Mouse (Mus musculus) embryonic facial prominence, embryonic 14.5 days (tissue): ENCODE results near the gene Cfd. TPM values are rescaled to one million over a fixed set of nuclear protein-coding genes. Genes with fewer than 3 reads are reported as not detected.

Source experiments
- ATAC-seq: fragments of 200-750 bp; cut with Nextera tagmentation; 2 replicates; pipeline ENCODE4 v1.8.0; 2017; ENCODE audit warnings: low read depth, moderate number of reproducible peaks, moderate TSS enrichment
- DNase-seq: peaks from one replicate; pipeline ENCODE4 v3.0.0-alpha.2; 2015; ENCODE audit warnings: low spot score
- H3K27ac ChIP-seq: fragments of 300-500 bp; sonication (generic); replicated peaks from 2 replicates; pipeline ENCODE4 v1.5.1; 2014; ENCODE audit warnings: low read depth, mild to moderate bottlenecking, low read length, moderate library complexity
- H3K27me3 ChIP-seq: fragments of 300-500 bp; sonication (generic); replicated peaks from 2 replicates; pipeline ENCODE4 v1.6.1; 2014; ENCODE audit warnings: low read length; ENCODE audit not compliant: control insufficient read depth, insufficient read depth
- H3K36me3 ChIP-seq: fragments of 300-500 bp; sonication (generic); 2 replicates; pipeline ENCODE4 v1.6.1; 2014; ENCODE audit warnings: low read length, mixed read lengths; ENCODE audit not compliant: control insufficient read depth, insufficient read depth
- H3K4me1 ChIP-seq: fragments of 300-500 bp; sonication (generic); 2 replicates; pipeline ENCODE4 v1.6.1; 2014; ENCODE audit warnings: antibody characterized with exemption, low read length; ENCODE audit not compliant: control insufficient read depth, insufficient read depth
- H3K4me2 ChIP-seq: fragments of 300-500 bp; sonication (generic); 2 replicates; pipeline ENCODE4 v1.6.1; 2014; ENCODE audit warnings: low read depth, mild to moderate bottlenecking, low read length, moderate library complexity, mixed read lengths
- H3K4me3 ChIP-seq: fragments of 300-500 bp; sonication (generic); 2 replicates; pipeline ENCODE4 v1.5.1; 2014; ENCODE audit warnings: low read depth, mild to moderate bottlenecking, low read length
- H3K9ac ChIP-seq: fragments of 300-500 bp; sonication (generic); 2 replicates; pipeline ENCODE4 v1.6.1; 2014; ENCODE audit warnings: low read depth, mild to moderate bottlenecking, low read length, moderate library complexity, mixed read lengths
- H3K9me3 ChIP-seq: fragments of 300-500 bp; sonication (generic); 2 replicates; pipeline ENCODE4 v1.6.1; 2016; ENCODE audit warnings: low read length; ENCODE audit not compliant: control insufficient read depth
- WGBS: fragments of 180-500 bp; shearing (Covaris S2); extraction: QIAGEN DNeasy Blood & Tissue Kit; methylation state at CpG from one replicate; pipeline ENCODE4 v1.1.7; 2014; 5-methylcytosine and 5-hydroxymethylcytosine counted together
- polyA plus RNA-seq: library from polyadenylated mRNA; unstranded; fragments of >200 nt; fragmentation: Nextera tagmentation; extraction: Ambion mirVana; gene quantifications from 2 replicates; pipeline ENCODE4 v1.2.1, GENCODE M21; 2014

Cfd gene
- polyA plus RNA-seq, 1 experiment from 2014 or later, result not detected

DNA sequence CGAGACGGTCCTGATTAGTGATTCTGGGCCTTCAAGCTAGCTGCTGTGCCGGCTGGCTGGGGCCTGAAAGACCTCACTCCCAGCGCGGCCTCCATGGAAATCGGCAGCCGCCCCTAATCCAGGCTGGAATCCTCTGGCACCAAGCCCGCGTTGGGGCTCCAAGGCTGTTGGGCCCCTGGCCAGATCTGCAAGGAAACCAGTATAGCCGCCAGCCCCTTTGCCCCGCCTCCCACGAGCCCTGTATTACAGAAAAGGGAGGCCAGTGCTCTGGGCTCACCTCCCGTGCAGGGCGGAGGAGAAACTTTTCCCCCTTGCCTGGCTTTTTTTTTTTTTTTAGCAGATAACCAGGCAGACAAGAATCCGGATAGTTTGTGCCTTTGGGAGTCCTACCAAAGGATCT lies 37.3 kb upstream of the Cfd start:
- H3K36me3 ChIP-seq, result peaks cover 23% of the 10 kb centered on the region
- ATAC-seq (peak; percentile 68), DNase-seq (peak; percentile 98)
- H3K27me3 ChIP-seq, result no peaks in the 10 kb centered on the region
- H3K27ac ChIP-seq, result peak overlapping the region; percentile 100
- peak overlapping the region; percentile 99 for H3K4me2 ChIP-seq
- no peaks in the 10 kb centered on the region for H3K9me3 ChIP-seq
- 2% methylated on average over 15 of the region's 15 CpGs for WGBS
- H3K9ac ChIP-seq, result peak overlapping the region; percentile 78
- H3K4me1 ChIP-seq, result peaks cover 44% of the 10 kb centered on the region
- H3K4me3 ChIP-seq, result peak overlapping the region; percentile 96

DNA sequence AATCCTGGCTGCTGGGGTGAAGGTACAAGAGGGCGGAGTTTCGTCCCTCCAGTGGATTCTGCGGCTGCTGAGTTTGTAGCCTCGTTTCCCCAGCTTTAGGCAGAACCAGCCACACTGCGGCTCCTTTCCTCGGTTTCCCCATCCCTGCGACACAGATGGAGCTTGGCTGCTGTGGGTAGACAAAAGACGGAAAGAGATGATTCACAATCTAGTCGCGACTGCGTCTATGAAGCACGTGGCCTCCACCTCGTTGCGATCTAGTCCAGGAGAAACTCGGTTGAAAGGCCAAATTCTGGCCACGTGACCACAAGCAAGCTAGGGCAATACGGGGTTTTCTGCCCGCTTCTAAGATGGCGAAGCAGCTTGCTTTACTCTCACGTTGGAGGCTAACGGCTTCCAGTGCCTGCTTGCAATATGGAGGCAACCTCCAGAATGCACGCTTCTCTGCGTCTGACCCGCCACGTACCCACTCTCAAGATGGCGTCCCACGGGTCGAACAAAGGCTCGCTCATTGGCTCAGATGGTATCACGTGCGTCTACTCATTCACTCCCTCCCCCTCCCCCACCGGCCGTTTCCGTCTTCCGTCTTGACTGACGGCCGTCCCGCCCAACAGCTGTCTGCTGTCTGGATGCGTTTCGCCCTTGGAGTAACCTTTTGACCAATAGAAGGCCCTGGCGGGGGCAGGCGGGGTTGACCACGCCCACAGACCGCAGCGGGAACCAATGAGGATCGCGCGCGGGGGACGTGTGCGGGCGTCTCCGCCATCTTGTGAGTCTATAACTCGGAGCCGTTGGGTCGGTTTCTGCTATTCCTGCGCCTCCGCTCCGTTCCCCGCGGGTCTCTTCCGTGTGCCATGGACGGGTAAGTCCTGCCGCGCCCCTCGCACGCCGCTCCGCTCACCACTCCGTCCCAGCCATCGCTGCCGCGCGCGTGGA lies 36.5 kb upstream of the Cfd start, which contains the start of gene Ptbp1:
Ptbp1 (plus strand) TSS at position 568 of the 936 bp plus-strand sequence.
- Histone ChIP-seq H3K27ac (peak within 1 kb of the TSS; percentile 100), H3K4me1 (peaks cover 48% of the 10 kb centered on the region)
- WGBS, result under 1% methylated on average over 67 of the region's 75 CpGs

DNA sequence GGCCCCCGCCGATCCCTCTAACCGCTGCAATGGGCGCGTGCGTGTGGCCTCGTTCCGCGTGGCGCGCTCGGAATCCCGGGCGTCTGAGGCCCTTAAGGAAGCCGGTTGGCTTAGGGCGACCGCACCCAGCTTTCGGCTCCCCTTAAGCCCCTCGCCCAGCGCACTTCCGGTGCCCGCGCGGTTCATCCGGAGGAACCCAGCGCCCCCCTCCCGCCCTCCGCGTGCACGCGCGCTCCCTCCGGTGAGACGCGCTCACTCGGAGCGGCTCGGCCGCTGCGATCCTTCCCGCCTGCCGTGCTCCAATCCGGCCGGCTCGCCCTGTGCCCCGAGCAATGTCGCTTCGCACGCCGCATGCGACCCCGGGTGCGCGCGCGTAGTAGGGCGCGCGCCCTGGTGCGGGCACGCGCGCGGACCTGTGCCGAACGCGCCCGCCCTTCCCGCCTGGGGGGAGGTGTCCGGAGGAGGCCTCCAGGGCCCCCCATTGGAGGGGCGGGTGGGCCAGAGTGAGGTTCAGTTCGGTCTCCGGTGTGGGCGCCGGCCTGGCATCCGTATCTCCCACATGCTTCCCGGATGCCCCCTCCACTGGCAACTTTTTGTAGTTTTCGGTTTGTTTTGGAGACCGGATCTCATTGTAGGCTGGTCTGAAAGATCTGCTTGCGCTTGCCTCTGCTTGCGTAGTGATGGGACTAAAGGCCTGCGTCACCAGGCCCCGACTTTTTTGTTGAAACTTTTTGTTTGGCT lies 35.7 kb upstream of the Cfd start:
- H3K9me3 ChIP-seq, result no peaks in the 10 kb centered on the region
- peak overlapping the region; percentile 99 for H3K4me2 ChIP-seq
- H3K27me3 ChIP-seq, result no peaks in the 10 kb centered on the region
- peak overlapping the region; percentile 99 for H3K9ac ChIP-seq
- H3K36me3 ChIP-seq, result peaks cover 39% of the 10 kb centered on the region
- DNase-seq, result peak; percentile 87
- ATAC-seq, result peak; percentile 30
- H3K4me1 ChIP-seq, result peaks cover 48% of the 10 kb centered on the region
- H3K27ac ChIP-seq, result peak overlapping the region; percentile 100
- 0% methylated on average over 27 of the region's 83 CpGs for WGBS
- H3K4me3 ChIP-seq, result peak overlapping the region; percentile 96

More for the DNA sequence above, 36.5 kb upstream of the Cfd start, which contains the start of gene Ptbp1:
- H3K36me3 ChIP-seq, result peaks cover 31% of the 10 kb centered on the region
- H3K9ac ChIP-seq, result peak within 1 kb of the TSS; percentile 99
- peak within 1 kb of the TSS; percentile 99 for H3K4me2 ChIP-seq
- H3K27me3 ChIP-seq, result no peaks in the 10 kb centered on the region
- H3K4me3 ChIP-seq, result peak within 1 kb of the TSS; percentile 96
- peak; percentile 100 for DNase-seq
- peak; percentile 90 for ATAC-seq
- H3K9me3 ChIP-seq, result no peaks in the 10 kb centered on the region

DNA sequence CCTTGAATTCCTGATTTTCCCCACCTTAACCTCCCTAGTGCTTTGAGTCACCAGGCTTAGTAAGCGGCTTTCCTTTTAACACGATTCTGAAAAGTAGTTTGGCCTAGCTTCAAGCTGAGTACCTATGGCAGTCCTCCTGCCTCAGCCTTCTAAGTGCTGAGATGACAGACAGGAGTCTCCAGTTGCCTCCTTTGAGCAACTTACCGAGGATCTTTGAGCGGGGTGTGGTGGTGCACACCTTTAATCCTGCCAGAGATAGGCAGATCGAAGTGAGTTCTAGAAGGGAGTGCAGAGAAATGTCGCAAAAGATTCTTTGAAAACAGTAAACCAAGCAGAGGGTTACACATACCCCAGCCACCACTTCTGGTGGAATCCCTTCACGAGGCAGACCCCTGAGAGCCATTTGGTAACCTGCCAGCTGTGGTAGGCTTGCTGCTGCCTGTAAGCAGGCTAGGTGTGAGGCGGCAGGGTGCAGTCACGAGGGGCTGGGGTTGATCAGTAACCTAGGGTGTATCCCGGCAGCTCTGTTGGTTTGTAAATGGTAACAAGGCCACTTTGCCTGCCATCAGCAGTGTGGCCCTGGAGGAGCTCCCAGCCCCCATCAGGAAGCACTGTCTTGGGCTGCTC lies 35.0 kb upstream of the Cfd start:
- Histone ChIP-seq H3K4me1 (peaks cover 48% of the 10 kb centered on the region), H3K9me3 (no peaks in the 10 kb centered on the region), H3K4me2 (peak overlapping the region; percentile 99), H3K9ac (peak overlapping the region; percentile 99), H3K36me3 (peaks cover 46% of the 10 kb centered on the region), H3K4me3 (peak overlapping the region; percentile 96), H3K27ac (peak overlapping the region; percentile 100), H3K27me3 (no peaks in the 10 kb centered on the region)
- ATAC-seq (no peak), DNase-seq (peak; percentile 59)
- 2% methylated on average over 8 of the region's 10 CpGs for WGBS

DNA sequence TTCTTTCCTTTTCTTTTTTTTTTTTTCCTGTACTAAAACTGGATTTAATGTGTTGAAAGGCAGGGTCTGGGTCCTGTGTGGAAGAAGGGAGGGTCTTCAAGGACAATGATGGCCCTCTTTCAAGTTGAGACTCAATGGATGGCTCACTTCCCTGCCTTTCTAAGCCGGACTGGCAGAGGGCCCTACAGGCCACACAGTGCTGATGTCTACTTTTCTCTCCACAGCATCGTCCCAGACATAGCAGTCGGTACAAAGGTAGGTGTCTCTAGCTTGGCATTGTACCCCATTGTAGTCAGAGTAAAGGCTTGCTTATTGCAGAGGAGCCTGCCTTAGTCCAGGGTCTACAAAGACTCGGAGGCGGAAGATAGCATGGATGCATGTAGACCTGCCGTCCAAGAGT lies 34.4 kb upstream of the Cfd start:
- Histone ChIP-seq H3K36me3 (peaks cover 52% of the 10 kb centered on the region), H3K4me2 (peak overlapping the region; percentile 99), H3K27ac (peak overlapping the region; percentile 100; the same call in 1 of the 2 replicates), H3K4me3 (peak overlapping the region; percentile 96), H3K4me1 (peaks cover 46% of the 10 kb centered on the region), H3K9ac (peak overlapping the region; percentile 99), H3K9me3 (no peaks in the 10 kb centered on the region), H3K27me3 (no peaks in the 10 kb centered on the region)
- 30% methylated on average over 6 of the region's 6 CpGs for WGBS
- DNase-seq (no peak), ATAC-seq (no peak)

DNA sequence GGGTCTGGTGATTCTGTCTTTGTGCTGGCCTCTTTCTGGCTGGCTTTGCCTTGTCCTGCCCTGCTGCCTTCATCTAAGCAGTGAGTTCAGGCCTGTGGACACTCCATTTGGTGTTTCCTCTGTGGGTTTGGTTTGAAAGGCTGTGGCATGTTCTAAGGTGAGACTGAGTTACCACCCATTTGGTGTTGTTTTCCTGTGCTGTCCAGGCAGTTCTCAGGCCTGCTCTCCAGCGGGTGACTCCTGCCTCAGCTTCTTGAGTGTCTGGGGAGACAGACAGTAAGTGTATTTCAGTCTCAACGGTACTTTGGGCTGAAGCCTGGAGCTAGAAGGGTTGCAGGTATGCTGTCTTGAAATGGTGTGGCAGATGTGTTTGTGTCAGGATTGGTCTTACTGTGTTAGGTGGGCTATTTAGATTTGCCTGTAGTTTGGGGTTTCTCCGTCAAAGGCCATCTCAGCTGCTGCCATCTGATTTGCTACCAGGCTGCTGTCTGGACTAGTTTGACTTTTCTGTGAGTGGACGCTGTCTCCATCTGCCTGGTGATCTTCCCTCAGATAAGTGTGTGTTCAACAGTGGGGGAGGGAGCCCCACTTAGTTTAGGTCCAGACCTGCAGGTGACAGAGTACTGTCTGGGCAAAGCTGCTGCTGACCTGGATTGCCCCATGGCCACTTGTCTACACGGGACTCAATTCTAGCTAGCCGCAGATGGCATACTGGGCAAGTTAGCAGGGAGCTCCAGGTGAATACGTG lies 33.8 kb upstream of the Cfd start:
- Histone ChIP-seq H3K4me1 (peaks cover 40% of the 10 kb centered on the region), H3K27ac (peak overlapping the region; percentile 100), H3K9me3 (no peaks in the 10 kb centered on the region), H3K36me3 (peaks cover 58% of the 10 kb centered on the region), H3K9ac (peak overlapping the region; percentile 99), H3K4me2 (peak overlapping the region; percentile 99), H3K27me3 (no peaks in the 10 kb centered on the region), H3K4me3 (peak overlapping the region; percentile 96)
- DNase-seq (no peak), ATAC-seq (no peak)
- 32% methylated on average over 7 of the region's 7 CpGs for WGBS

DNA sequence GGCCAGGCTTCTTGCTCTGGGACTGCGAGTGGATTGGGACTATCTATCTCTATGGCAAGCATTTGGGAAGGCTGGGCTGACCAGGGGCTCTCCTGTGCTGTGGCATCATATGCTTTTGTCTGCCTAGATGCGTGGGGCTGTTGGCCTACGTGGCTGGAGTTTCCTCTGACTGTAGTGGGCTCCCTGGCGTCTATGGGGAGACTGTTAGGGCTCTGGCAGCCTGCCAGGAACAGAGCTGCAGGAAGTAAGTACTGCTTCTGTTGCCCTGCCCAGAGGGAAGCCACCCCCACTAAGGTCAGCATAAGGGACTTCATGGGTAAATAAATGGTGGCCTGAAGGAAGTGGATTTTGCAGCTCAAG lies 33.2 kb upstream of the Cfd start:
- peaks cover 64% of the 10 kb centered on the region for H3K36me3 ChIP-seq
- peak overlapping the region; percentile 100 for H3K27ac ChIP-seq
- peak overlapping the region; percentile 99 for H3K4me2 ChIP-seq
- H3K4me1 ChIP-seq, result peaks cover 34% of the 10 kb centered on the region
- H3K9ac ChIP-seq, result peak overlapping the region; percentile 99
- ATAC-seq (no peak), DNase-seq (peak; percentile 85)
- WGBS, result 22% methylated on average over 4 of the region's 4 CpGs
- no peaks in the 10 kb centered on the region for H3K27me3 ChIP-seq
- no peaks in the 10 kb centered on the region for H3K9me3 ChIP-seq
- H3K4me3 ChIP-seq, result peak overlapping the region; percentile 96
